Mouse (Mus musculus) c-Kit-positive CD71-positive TER-119-positive erythroid progenitor cells, embryonic 14.5 days (primary cell): ENCODE measurements around the gene Kidins220.
A peak's percentile ranks its signal among the peaks of the same experiment; 100 is the strongest.

Experiments
- DNase-seq: peaks from one replicate; pipeline ENCODE4 v3.0.0-alpha.2; 2013; ENCODE audit warnings: low spot score

Gene Kidins220

GRCm38 (mm10) chr12:24963393-24964022, 11.2 kb upstream of the Kidins220 start:
- DNase-seq, result peak; percentile 46

- DNase-seq, result no peak
Observed at GRCm38 (mm10) chr12:24965406-24965805, 9.3 kb upstream of the Kidins220 start.

GRCm38 (mm10) chr12:24966046-24966445, 8.7 kb upstream of the Kidins220 start:
- DNase-seq, result no peak

GRCm38 (mm10) chr12:24971490-24972200, 3.1 kb upstream of the Kidins220 start:
- no peak for DNase-seq

GRCm38 (mm10) chr12:24972371-24973350, 2.1 kb upstream of the Kidins220 start:
- no peak for DNase-seq

GRCm38 (mm10) chr12:24973586-24973985, 1.1 kb upstream of the Kidins220 start:
- DNase-seq, result no peak

- peak; percentile 80 for DNase-seq
Observed at GRCm38 (mm10) chr12:24975115-24975733, 499 bp downstream of the Kidins220 start.

- peak; percentile 53 for DNase-seq
Observed at GRCm38 (mm10) chr12:24985226-24985625, 10.5 kb downstream of the Kidins220 start.

- no peak for DNase-seq
Observed at GRCm38 (mm10) chr12:24995350-24995749, 20.6 kb downstream of the Kidins220 start.

- no peak for DNase-seq
Observed at GRCm38 (mm10) chr12:25005350-25005749, 30.6 kb downstream of the Kidins220 start.

GRCm38 (mm10) chr12:25009957-25010356, 35.2 kb downstream of the Kidins220 start:
- no peak for DNase-seq

- DNase-seq, result no peak
Observed at GRCm38 (mm10) chr12:25010416-25010815, 35.7 kb downstream of the Kidins220 start.

GRCm38 (mm10) chr12:25011733-25012367, 37.1 kb downstream of the Kidins220 start:
- no peak for DNase-seq

- DNase-seq, result no peak
Observed at GRCm38 (mm10) chr12:25012555-25013540, 38.1 kb downstream of the Kidins220 start.

GRCm38 (mm10) chr12:25014307-25014927, 39.7 kb downstream of the Kidins220 start:
- no peak for DNase-seq

- DNase-seq, result no peak
Observed at GRCm38 (mm10) chr12:25014938-25015337, 40.2 kb downstream of the Kidins220 start.

- no peak for DNase-seq
Observed at GRCm38 (mm10) chr12:25016995-25017394, 42.3 kb downstream of the Kidins220 start.

- no peak for DNase-seq
Observed at GRCm38 (mm10) chr12:25021057-25021456, 46.3 kb downstream of the Kidins220 start.

GRCm38 (mm10) chr12:25024862-25025545, 50.3 kb downstream of the Kidins220 start:
- no peak for DNase-seq
